Mouse (Mus musculus) midbrain, embryonic 14.5 days (tissue): ENCODE data around the gene Sept11. TPM values are rescaled to one million over a fixed set of nuclear protein-coding genes. Genes with fewer than 3 reads are reported as not detected.

Source experiments
- ATAC-seq: fragments of 200-750 bp; cut with Nextera tagmentation; 2 replicates; pipeline ENCODE4 v1.8.0; 2017; ENCODE audit warnings: moderate number of reproducible peaks, moderate library complexity; ENCODE audit not compliant: low FRiP score, low TSS enrichment
- DNase-seq: peaks from one replicate; pipeline ENCODE4 v3.0.0-alpha.2; 2015
- H3K27ac ChIP-seq: fragments of 300-500 bp; sonication (generic); replicated peaks from 2 replicates; pipeline ENCODE4 v1.5.1; 2014; ENCODE audit warnings: mild to moderate bottlenecking, low read depth, low read length, moderate library complexity
- H3K27me3 ChIP-seq: fragments of 300-500 bp; sonication (generic); 2 replicates; pipeline ENCODE4 v1.6.1; 2014; ENCODE audit warnings: low read length, control low read depth, mixed read lengths; ENCODE audit not compliant: control insufficient read depth, insufficient read depth
- H3K36me3 ChIP-seq: fragments of 300-500 bp; sonication (generic); 2 replicates; pipeline ENCODE4 v1.6.1; 2014; ENCODE audit warnings: low read length, control low read depth; ENCODE audit not compliant: control insufficient read depth, insufficient read depth
- H3K4me1 ChIP-seq: fragments of 300-500 bp; sonication (generic); 2 replicates; pipeline ENCODE4 v1.6.1; 2014; ENCODE audit warnings: mild to moderate bottlenecking, antibody characterized with exemption, low read length, control low read depth; ENCODE audit not compliant: control insufficient read depth, insufficient read depth
- H3K4me2 ChIP-seq: fragments of 300-500 bp; sonication (generic); 2 replicates; pipeline ENCODE4 v1.6.1; 2014; ENCODE audit warnings: mild to moderate bottlenecking, low read length, moderate library complexity
- H3K4me3 ChIP-seq: fragments of 300-500 bp; sonication (generic); replicated peaks from 2 replicates; pipeline ENCODE4 v1.5.1; 2014; ENCODE audit warnings: low read depth, low read length
- H3K9ac ChIP-seq: fragments of 300-500 bp; sonication (generic); replicated peaks from 2 replicates; pipeline ENCODE4 v1.6.1; 2014; ENCODE audit warnings: mild to moderate bottlenecking, low read length, moderate library complexity
- H3K9me3 ChIP-seq: fragments of 300-500 bp; sonication (generic); 2 replicates; pipeline ENCODE4 v1.6.1; 2016; ENCODE audit warnings: low read length, control low read depth, mixed read lengths; ENCODE audit not compliant: control insufficient read depth
- WGBS: fragments of 180-500 bp; shearing (Covaris S2); extraction: QIAGEN DNeasy Blood & Tissue Kit; methylation state at CpG from one replicate; pipeline ENCODE4 v1.1.7; 2014; 5-methylcytosine and 5-hydroxymethylcytosine counted together
- polyA plus RNA-seq: library from polyadenylated mRNA; unstranded; fragments of >200 nt; fragmentation: Nextera tagmentation; extraction: Ambion mirVana; gene quantifications from 2 replicates; pipeline ENCODE4 v1.2.1, GENCODE M21; 2014

The Sept11 gene
- polyA plus RNA-seq, 1 experiment from 2014 or later = 171 TPM

GRCm38 (mm10) chr5:93115059-93115458 lies 21.8 kb downstream of the Sept11 start:
- WGBS = 93% methylated on average over 6 of the region's 6 CpGs
- H3K4me3 ChIP-seq = no peak overlapping the region
- no peaks in the 10 kb centered on the region for H3K27me3 ChIP-seq
- H3K4me2 ChIP-seq = no peak overlapping the region
- no peak for ATAC-seq
- no peaks in the 10 kb centered on the region for H3K4me1 ChIP-seq
- no peak overlapping the region for H3K9ac ChIP-seq
- H3K27ac ChIP-seq = no peak overlapping the region
- no peak for DNase-seq
- H3K36me3 ChIP-seq = no peaks in the 10 kb centered on the region
- H3K9me3 ChIP-seq = no peaks in the 10 kb centered on the region

GRCm38 (mm10) chr5:93115854-93116253 lies 22.6 kb downstream of the Sept11 start:
- H3K36me3 ChIP-seq = no peaks in the 10 kb centered on the region
- no peaks in the 10 kb centered on the region for H3K27me3 ChIP-seq
- no peaks in the 10 kb centered on the region for H3K4me1 ChIP-seq
- H3K9me3 ChIP-seq = no peaks in the 10 kb centered on the region
- no peak overlapping the region for H3K4me2 ChIP-seq
- H3K4me3 ChIP-seq = no peak overlapping the region
- no peak overlapping the region for H3K27ac ChIP-seq
- WGBS = 89% methylated on average over 13 of the region's 13 CpGs
- no peak for ATAC-seq
- no peak for DNase-seq
- H3K9ac ChIP-seq = no peak overlapping the region

- Histone ChIP-seq H3K36me3 (no peaks in the 10 kb centered on the region), H3K4me3 (no peak overlapping the region), H3K9ac (no peak overlapping the region), H3K4me1 (no peaks in the 10 kb centered on the region), H3K9me3 (no peaks in the 10 kb centered on the region), H3K27ac (no peak overlapping the region), H3K27me3 (no peaks in the 10 kb centered on the region), H3K4me2 (no peak overlapping the region)
- whole genome bisulfite sequencing = 79% methylated on average over 8 of the region's 8 CpGs
- ATAC-seq (no peak), DNase-seq (no peak)
Measured at GRCm38 (mm10) chr5:93117648-93118047, 24.4 kb downstream of the Sept11 start.

- H3K36me3 ChIP-seq = no peaks in the 10 kb centered on the region
- no peak overlapping the region for H3K9ac ChIP-seq
- H3K4me2 ChIP-seq = no peak overlapping the region
- DNase-seq (no peak), ATAC-seq (no peak)
- H3K27ac ChIP-seq = no peak overlapping the region
- WGBS = 92% methylated on average over 8 of the region's 8 CpGs
- peaks cover 5% of the 10 kb centered on the region; the same call in 1 of the 2 replicates for H3K4me1 ChIP-seq
- H3K27me3 ChIP-seq = no peaks in the 10 kb centered on the region
- no peak overlapping the region for H3K4me3 ChIP-seq
- no peaks in the 10 kb centered on the region for H3K9me3 ChIP-seq
Measured at GRCm38 (mm10) chr5:93121660-93122059, 28.4 kb downstream of the Sept11 start.

- 58% methylated on average over 9 of the region's 9 CpGs for WGBS
- H3K27ac ChIP-seq = no peak overlapping the region
- no peak overlapping the region for H3K9ac ChIP-seq
- H3K4me1 ChIP-seq = peaks cover 30% of the 10 kb centered on the region
- no peak for DNase-seq
- no peaks in the 10 kb centered on the region for H3K27me3 ChIP-seq
- H3K9me3 ChIP-seq = no peaks in the 10 kb centered on the region
- no peaks in the 10 kb centered on the region for H3K36me3 ChIP-seq
- no peak overlapping the region for H3K4me2 ChIP-seq
- H3K4me3 ChIP-seq = no peak overlapping the region
- ATAC-seq = no peak
Measured at GRCm38 (mm10) chr5:93124031-93124826, 31.0 kb downstream of the Sept11 start.

GRCm38 (mm10) chr5:93125325-93125724 lies 32.1 kb downstream of the Sept11 start:
- Histone ChIP-seq H3K27ac (no peak overlapping the region; the same call in 1 of the 2 replicates), H3K36me3 (no peaks in the 10 kb centered on the region), H3K4me3 (no peak overlapping the region), H3K4me2 (no peak overlapping the region), H3K27me3 (no peaks in the 10 kb centered on the region), H3K4me1 (peaks cover 41% of the 10 kb centered on the region), H3K9ac (no peak overlapping the region), H3K9me3 (no peaks in the 10 kb centered on the region)
- no peak for DNase-seq
- ATAC-seq = no peak
- WGBS = 93% methylated on average over 6 of the region's 6 CpGs

- peak overlapping the region; percentile 50 for H3K27ac ChIP-seq
- DNase-seq (peak; percentile 73), ATAC-seq (peak; percentile 55; the same call in 1 of the 2 replicates)
- no peak overlapping the region for H3K9ac ChIP-seq
- no peaks in the 10 kb centered on the region for H3K27me3 ChIP-seq
- no peaks in the 10 kb centered on the region for H3K36me3 ChIP-seq
- peak overlapping the region; percentile 5 for H3K4me2 ChIP-seq
- H3K4me1 ChIP-seq = peaks cover 51% of the 10 kb centered on the region
- no peak overlapping the region for H3K4me3 ChIP-seq
- 27% methylated on average over 12 of the region's 12 CpGs for WGBS
- no peaks in the 10 kb centered on the region for H3K9me3 ChIP-seq
Measured at GRCm38 (mm10) chr5:93126222-93126929, 33.1 kb downstream of the Sept11 start.

GRCm38 (mm10) chr5:93126930-93127562 lies 33.8 kb downstream of the Sept11 start:
- Histone ChIP-seq H3K36me3 (no peaks in the 10 kb centered on the region), H3K4me3 (no peak overlapping the region), H3K9me3 (no peaks in the 10 kb centered on the region), H3K27me3 (no peaks in the 10 kb centered on the region), H3K9ac (peak overlapping the region; percentile 36; the same call in 1 of the 2 replicates), H3K27ac (peak overlapping the region; percentile 50), H3K4me2 (peak overlapping the region; percentile 5), H3K4me1 (peaks cover 56% of the 10 kb centered on the region)
- 11% methylated on average over 4 of the region's 4 CpGs for WGBS
- DNase-seq (peak; percentile 60), ATAC-seq (0 out of 2 replicates have a peak, but pooled peaks have one; percentile 5)
